Mouse (Mus musculus) MEL (cell line): ENCODE results near the gene Trmt112.

ENCODE experiments used
- CHD2 ChIP-seq: IDR thresholded peaks from 2 replicates; pipeline ENCODE4 v1.6.1; 2011; ENCODE audit warnings: low read length, improper control_type of control experiment
- EP300 ChIP-seq, 2 experiments: IDR thresholded peaks; 2 replicates each; pipeline ENCODE4 v1.6.1; 2011; ENCODE audit warnings: improper control_type of control experiment in 2 of 2, low read length in 2 of 2, low read depth in 1 of 2, mild to moderate bottlenecking in 1 of 2
- MAFK ChIP-seq: IDR thresholded peaks from 2 replicates; pipeline ENCODE4 v1.6.1; 2011; ENCODE audit warnings: low read depth, mild to moderate bottlenecking, low read length, improper control_type of control experiment, borderline replicate concordance

DNA sequence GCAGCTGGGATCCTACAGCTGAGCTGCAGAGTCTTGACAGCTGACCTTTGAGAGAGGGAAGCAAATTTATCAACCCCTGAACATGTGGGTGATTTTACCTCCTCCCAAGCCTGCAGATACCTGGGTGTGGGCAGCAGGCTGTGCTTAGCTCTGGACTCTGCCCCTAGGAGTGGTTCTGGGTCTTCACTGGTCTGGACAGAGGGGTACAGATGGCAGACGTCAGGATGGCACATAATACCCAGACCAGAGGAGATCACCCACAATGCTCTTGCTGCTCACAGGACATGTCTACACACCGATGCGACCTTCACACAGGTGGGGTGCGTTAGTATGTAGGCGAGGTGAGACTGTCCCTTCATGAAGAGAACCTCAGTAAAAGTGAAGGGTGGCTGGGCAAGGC lies 40.0 kb downstream of the Trmt112 start:
- TF ChIP-seq CHD2 = no peak
- TF ChIP-seq MAFK = no peak
- TF ChIP-seq EP300 (IDR thresholded peaks at IDR 0.05; ENCODE audit: low read depth in 1 of 2, low read length in 2 of 2) = no peak
